Mouse (Mus musculus): ENCODE measurements around the gene Flot2. TPM values are rescaled to one million over a fixed set of nuclear protein-coding genes. Genes with fewer than 3 reads are reported as not detected.

Gene Flot2
- polyA plus RNA-seq, 1 experiment from 2014 or later, result 52.0 TPM

- WGBS, result 66% methylated on average over 5 of the region's 5 CpGs
These were observed 65.4 kb downstream of the Flot2 start for GRCm38 (mm10) chr11:78102958-78103747.

GRCm38 (mm10) chr11:78104501-78104900, 66.8 kb downstream of the Flot2 start:
- no peak for ATAC-seq (ENCODE audit: insufficient number of reproducible peaks, insufficient read depth, low FRiP score, low TSS enrichment, low read depth)
- Histone ChIP-seq H3K27me3 (no peaks in the 10 kb centered on the region), H3K4me2 (no peak overlapping the region), H3K9ac (replicated peaks) (no peak overlapping the region), H3K9me3 (0 out of 2 replicates have a peak, but pooled peaks cover 3% of the 10 kb centered on the region), H3K27ac (no peak overlapping the region), H3K4me3 (replicated peaks) (no peak overlapping the region), H3K36me3 (peaks cover 31% of the 10 kb centered on the region), H3K4me1 (replicated peaks) (0 out of 2 replicates have a peak, but pooled peaks cover 3% of the 10 kb centered on the region)
- 94% methylated on average over 5 of the region's 5 CpGs for WGBS

More at GRCm38 (mm10) chr11:78102958-78103747, 65.4 kb downstream of the Flot2 start:
- Histone ChIP-seq H3K9me3 (0 out of 2 replicates have a peak, but pooled peaks cover 3% of the 10 kb centered on the region), H3K27ac (no peak overlapping the region), H3K4me2 (no peak overlapping the region), H3K36me3 (peaks cover 31% of the 10 kb centered on the region), H3K4me1 (replicated peaks) (no peaks in the 10 kb centered on the region), H3K27me3 (no peaks in the 10 kb centered on the region), H3K9ac (replicated peaks) (no peak overlapping the region), H3K4me3 (replicated peaks) (no peak overlapping the region)
- no peak for ATAC-seq (ENCODE audit: insufficient number of reproducible peaks, insufficient read depth, low FRiP score, low TSS enrichment, low read depth)

MicroRNAs encoded within 50 kb of the gene (microRNA counts, 519-probe panel; counts per million panel counts)
- microRNA mmu-miR-144, result 3,807 counts per million, percentile 25 among the panel's probes with 10 or more counts
- 4,186 counts per million, percentile 29 among the panel's probes with 10 or more counts for microRNA mmu-miR-451

Small RNA genes within 50 kb of the gene (microRNA-seq; reads per million reads assigned to microRNA genes)
- 28.6 reads per million, percentile 36 among the genes with 10 or more reads in this experiment for gene Mir144
- gene Mir451a, result not detected
- not detected for gene Mir451b

Other genes with a start within 250 kb of the Flot2 start
- 0.41 and 0.66 TPM in 2 replicates for gene Pipox, start 143.8 kb upstream of the Flot2 start, polyA plus RNA-seq (2016; fragmentation: Nextera tagmentation; extraction: Ambion mirVana)
- 0.06 TPM in 1 of 2 replicates, not detected in the other for gene Sez6, start 107.1 kb upstream of the Flot2 start, polyA plus RNA-seq (2016; fragmentation: Nextera tagmentation; extraction: Ambion mirVana)
- gene Phf12, start 55.2 kb upstream of the Flot2 start, polyA plus RNA-seq (2016; fragmentation: Nextera tagmentation; extraction: Ambion mirVana), result 26.8 and 27.7 TPM in 2 replicates
- 19.0 and 20.4 TPM in 2 replicates for gene Dhrs13, start 5.7 kb upstream of the Flot2 start, polyA plus RNA-seq (2016; fragmentation: Nextera tagmentation; extraction: Ambion mirVana)
- 39.2 and 41.0 TPM in 2 replicates for gene Eral1, start 42.5 kb downstream of the Flot2 start, polyA plus RNA-seq (2016; fragmentation: Nextera tagmentation; extraction: Ambion mirVana)
- gene Fam222b, start 56.7 kb downstream of the Flot2 start, polyA plus RNA-seq (2016; fragmentation: Nextera tagmentation; extraction: Ambion mirVana), result 12.7 and 14.5 TPM in 2 replicates
- gene Traf4, start 127.7 kb downstream of the Flot2 start, polyA plus RNA-seq (2016; fragmentation: Nextera tagmentation; extraction: Ambion mirVana), result 115 and 128 TPM in 2 replicates
- 18.3 and 20.4 TPM in 2 replicates for gene Nek8, start 138.7 kb downstream of the Flot2 start, polyA plus RNA-seq (2016; fragmentation: Nextera tagmentation; extraction: Ambion mirVana)
- gene Tlcd1, start 138.8 kb downstream of the Flot2 start, polyA plus RNA-seq (2016; fragmentation: Nextera tagmentation; extraction: Ambion mirVana), result 11.6 and 11.9 TPM in 2 replicates
- 1,381 and 1,432 TPM in 2 replicates for gene Rpl23a, start 145.7 kb downstream of the Flot2 start, polyA plus RNA-seq (2016; fragmentation: Nextera tagmentation; extraction: Ambion mirVana)
- gene Rab34, start 150.5 kb downstream of the Flot2 start, polyA plus RNA-seq (2016; fragmentation: Nextera tagmentation; extraction: Ambion mirVana), result 149 and 157 TPM in 2 replicates
- 1.9 and 2.7 TPM in 2 replicates for gene Proca1, start 155.5 kb downstream of the Flot2 start, polyA plus RNA-seq (2016; fragmentation: Nextera tagmentation; extraction: Ambion mirVana)
- gene Sdf2, start 207.8 kb downstream of the Flot2 start, polyA plus RNA-seq (2016; fragmentation: Nextera tagmentation; extraction: Ambion mirVana), result 49.5 and 54.8 TPM in 2 replicates
- 36.8 and 42.2 TPM in 2 replicates for gene Supt6, start 208.1 kb downstream of the Flot2 start, polyA plus RNA-seq (2016; fragmentation: Nextera tagmentation; extraction: Ambion mirVana)
- gene 2610507B11Rik, start 223.8 kb downstream of the Flot2 start, polyA plus RNA-seq (2016; fragmentation: Nextera tagmentation; extraction: Ambion mirVana), result 79.1 and 81.8 TPM in 2 replicates